Mouse (Mus musculus) stomach, postnatal 0 days (tissue): ENCODE measurements around the gene Luzp2.

Experiments
- CTCF ChIP-seq: IDR thresholded peaks from 2 replicates; pipeline ENCODE4 v1.5.1; 2016; ENCODE audit warnings: antibody characterized with exemption, low read depth, mild to moderate bottlenecking, moderate library complexity
- EP300 ChIP-seq: optimal IDR thresholded peaks from 2 replicates; pipeline ENCODE3; 2016; ENCODE audit warnings: antibody characterized with exemption

- no peak for TF ChIP-seq CTCF
- TF ChIP-seq EP300 = no peak
Measured at GRCm38 (mm10) chr7:54914030-54914429, 78.7 kb downstream of the Luzp2 start.
